Mouse (Mus musculus) activated CD4-positive, CD25-positive, alpha-beta regulatory T cell, adult 4 months (primary cell): Measurements from ENCODE around the gene Sumo3. TPM values are rescaled to one million over a fixed set of nuclear protein-coding genes. Genes with fewer than 3 reads are reported as not detected.

Experiments
- ATAC-seq: one replicate; pipeline ENCODE4 v1.8.0; 2017
- polyA plus RNA-seq, 2 experiments: library from polyadenylated mRNA; unstranded; fragments of 100-300 nt; shearing (Covaris generic); gene quantifications; one replicate each; pipeline ENCODE4 v1.2.1; 2017

Sumo3 gene
- polyA plus RNA-seq, 2 experiments from 2014 or later, result 75.5 to 83.8 TPM

DNA sequence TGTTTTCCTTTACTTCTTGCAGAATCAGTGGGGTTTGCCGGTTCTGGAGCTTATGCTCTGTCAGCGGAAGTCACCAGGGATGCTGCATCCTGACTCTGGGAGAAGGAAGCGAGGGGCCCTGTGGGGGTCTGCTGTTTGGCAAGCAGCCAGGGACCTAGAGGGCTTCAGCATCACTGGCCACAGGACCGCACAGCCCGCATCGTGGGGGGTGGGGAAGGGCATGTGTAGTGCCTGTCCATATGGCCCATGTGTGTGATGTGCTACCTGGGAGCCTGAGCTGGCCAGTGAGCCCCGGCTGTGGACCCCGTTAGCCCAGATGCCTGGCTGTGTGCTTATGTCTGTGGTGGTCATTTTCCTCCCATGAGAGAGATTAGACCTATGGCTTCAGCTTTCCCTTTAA, 16.1 kb upstream of the Sumo3 start:
- ATAC-seq, result no peak

DNA sequence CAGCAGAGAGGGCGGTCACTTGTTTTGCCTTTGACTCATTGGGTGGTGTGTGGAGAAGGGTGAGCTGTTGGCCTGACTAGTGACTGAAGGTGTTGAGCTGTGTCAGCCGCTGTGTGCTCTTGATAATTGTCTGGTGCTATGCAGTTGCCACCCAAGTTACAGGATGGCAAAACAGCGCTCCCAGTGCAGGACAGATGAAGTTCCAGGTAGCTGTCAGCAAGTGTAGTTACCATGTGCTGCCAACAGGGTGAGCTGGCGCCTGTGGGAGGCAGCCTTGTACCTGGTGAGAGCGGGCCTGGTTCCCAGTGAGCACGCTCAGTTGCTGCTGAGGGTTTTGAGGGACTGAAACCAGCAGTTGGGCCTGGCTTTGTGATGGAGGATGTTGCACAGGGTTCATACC, 15.1 kb upstream of the Sumo3 start:
- ATAC-seq, result peak; percentile 98

DNA sequence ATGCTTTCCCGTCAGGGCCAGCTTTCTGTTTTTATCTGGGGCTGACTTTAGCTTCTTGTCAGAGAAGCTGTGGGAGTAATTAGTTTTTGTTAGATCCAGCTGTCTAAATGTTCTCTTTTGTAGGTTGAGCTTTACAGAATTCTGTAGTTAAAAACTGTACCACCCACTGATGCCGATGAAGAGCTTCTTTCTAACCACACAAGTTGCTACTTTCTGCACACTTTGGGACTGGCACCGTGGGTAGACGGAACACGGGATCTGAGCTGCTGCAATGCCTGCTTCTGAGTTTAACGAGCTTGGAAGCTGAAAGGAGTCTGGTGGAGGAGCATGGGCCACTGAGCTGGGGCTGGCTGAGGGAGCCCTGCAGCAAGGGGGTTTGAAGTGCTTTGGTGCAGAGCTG, 14.4 kb upstream of the Sumo3 start:
- ATAC-seq, result no peak

DNA sequence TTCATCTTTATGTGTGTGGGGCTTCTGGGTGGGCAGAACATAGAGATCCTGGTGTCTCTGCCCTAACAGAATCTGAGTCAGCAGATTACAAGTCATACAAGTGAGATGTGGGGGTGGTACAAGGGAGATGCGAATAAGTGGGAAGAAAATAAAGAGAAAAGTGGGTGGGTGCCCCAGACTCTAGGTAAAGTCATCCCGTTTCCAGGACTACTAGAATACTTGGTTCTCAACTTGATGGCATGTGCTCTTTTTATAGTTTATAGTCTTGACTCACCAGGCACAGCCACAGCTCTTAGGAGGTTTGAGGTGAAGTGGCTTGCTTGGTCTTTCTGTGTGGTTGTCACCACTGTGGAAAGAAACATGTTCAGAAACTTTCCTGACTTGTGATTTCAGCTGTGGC, 9.8 kb upstream of the Sumo3 start:
- no peak for ATAC-seq

DNA sequence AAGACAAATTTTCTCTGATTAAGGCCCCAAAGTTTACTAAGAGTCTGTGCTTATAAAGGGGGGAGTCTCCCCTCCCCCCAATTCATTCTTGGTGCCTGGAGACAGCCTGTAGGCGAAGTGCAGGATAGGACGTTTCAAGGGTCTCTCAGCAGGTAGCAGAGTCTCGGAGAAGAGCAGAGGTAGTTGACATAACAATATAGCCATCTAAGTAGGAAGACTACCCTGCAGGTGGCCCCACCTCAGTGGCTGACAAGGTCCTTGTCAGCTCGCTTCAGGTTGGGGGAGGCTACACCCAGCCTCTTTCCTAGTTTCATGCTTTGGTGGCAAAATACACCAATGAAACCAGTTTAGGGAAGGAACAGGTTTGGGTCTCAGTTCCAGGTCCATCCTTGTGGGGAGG, 2.9 kb upstream of the Sumo3 start:
- ATAC-seq, result no peak

DNA sequence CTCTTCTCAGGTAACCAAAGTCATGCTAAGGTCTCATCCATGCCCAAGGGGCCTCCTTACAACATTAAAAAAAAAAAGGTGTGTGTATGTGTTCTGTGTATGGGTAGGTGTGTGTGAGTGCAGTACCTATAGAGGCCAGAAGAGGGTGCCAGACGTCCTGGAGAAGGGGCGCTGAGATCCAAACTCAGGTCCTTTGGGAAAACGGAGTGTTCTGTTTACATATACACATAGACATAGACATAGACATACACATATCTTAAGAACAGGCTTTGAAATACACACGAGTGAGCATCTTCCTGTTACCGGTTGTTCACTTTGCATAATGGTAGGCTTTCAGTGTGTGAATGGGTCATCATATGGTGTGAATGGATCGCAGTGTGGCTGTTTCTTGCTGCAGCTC, 1.8 kb upstream of the Sumo3 start:
- no peak for ATAC-seq

DNA sequence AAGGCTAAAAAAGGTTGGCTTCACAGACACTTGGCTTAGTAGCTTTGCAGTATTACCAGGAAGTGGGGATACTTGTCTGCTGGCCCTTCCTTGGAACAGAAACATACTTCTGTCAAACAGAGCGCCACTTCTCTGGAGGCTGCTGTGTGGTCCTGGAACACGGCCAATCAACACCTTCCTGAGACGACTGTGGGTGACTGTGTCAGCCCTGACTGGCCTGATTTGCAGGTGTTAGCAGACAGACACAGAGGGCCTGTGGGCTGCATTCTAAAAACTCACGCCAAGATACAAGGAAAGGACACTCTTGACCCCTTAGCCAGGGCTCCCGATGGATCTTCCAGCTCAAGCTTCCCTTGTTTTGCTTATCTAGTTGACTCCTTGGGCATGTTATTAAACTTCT, 939 bp upstream of the Sumo3 start:
- ATAC-seq, result no peak

DNA sequence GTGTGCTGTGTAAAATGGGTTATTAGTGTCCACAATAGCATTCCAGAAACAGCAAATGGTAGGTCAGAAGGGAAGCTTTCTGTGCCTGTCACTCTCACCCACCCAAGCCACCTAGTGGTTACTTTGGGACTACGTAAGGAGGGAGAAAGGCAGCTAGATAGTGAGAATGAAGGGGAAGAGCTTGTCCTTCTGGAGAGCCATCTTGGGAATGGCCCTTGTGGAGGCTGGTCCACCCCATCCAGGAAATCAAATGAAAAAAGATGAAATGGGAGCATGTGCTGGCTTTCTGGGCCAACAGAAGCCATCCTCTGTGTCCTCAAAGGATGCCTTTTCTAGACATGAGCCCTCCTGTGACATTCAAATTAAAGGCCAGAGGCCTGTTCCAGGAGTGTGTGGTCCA, 529 bp upstream of the Sumo3 start:
- no peak for ATAC-seq

DNA sequence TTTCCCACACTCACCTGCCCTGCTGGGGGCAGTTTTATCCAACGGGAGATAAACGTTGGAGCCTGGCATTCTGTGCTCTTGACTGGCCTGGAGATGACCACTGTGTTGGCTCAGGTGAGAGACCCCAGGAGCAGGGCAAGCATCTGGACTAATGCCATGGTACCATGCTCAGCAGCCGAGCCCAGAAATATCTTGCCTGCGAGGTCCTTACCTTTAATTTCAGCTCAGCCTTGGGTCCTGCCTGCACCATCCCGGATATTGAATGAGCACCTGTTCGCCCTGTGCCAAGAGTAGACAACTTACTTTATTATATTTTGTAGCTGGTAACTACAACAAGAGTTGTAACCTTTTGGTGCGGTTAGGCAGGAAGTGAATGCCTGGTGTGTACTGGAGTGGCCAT, 958 bp downstream of the Sumo3 start:
- ATAC-seq, result peak; percentile 70

DNA sequence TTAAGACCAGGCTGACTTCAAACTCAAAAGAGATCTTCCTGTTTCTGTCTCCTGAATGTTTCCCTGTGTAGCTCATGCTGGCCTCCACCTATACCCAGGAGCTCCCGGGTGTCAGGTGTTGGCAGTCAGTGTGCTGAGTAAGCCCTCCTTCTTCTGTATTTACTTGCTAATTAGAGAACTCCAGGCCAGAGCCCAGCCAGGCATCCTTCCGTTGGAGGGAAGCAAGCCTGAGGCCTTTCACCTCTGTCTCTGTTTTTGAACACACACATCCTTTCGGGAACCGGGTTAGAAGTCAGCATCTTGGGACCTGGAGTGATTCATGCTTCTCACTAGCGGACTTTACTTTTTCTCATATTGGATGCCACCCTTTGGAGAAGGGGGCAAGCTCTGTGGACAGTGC, 1.5 kb downstream of the Sumo3 start:
- no peak for ATAC-seq

DNA sequence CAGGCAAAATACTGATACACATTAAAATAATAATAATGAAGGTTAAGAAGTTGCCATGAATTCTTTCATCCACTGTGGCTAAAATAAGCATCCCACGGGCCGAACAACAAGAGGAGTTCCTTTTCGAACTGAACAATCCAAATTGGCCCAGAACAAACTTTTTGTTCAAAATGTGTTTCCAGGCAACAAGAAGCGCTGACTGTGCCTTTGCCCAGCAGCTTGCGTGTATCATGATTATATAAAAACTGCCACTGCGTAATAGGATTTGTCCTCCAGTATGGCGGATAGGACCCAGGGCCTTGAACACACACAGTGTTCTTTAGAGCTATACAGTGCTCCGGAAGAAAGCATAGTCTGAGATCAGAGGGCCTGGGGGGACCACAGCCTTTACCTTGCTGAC, 2.7 kb downstream of the Sumo3 start:
- no peak for ATAC-seq

DNA sequence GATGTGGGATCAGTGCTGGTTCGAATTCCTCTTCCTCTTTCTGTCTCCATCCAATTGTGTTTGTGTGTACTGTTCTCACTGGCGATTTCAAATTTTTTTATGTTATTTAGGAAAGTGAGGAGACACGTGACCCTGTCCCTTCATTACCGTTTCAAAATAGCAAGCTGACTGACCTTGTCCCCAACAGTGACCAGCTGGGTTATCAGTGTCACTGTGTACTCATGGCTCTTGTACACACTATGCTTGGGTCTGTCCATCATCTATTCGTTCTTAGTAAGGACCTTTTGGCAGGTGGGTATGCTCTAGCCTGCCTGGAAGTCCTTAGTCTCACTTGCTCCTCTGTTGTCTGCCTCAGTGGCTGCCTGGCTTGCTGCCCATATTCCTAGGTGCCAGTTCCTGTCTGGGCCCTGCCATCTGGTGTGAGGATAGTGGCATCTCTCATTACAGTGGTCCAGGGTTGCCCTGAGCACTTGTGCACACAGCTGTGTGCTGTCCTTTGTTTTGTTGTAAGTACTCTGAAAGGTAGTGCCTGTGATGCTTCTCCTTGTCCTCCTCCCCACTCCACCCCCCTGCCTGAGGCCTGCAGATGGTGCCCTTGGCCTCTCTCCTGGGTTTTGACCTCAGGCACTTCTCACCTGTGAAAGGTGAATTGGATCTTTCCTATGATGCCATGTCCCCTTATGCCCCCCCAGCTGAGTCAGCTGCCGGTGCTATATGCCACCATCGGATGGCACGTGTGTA, 4.5 kb downstream of the Sumo3 start:
- ATAC-seq, result no peak

DNA sequence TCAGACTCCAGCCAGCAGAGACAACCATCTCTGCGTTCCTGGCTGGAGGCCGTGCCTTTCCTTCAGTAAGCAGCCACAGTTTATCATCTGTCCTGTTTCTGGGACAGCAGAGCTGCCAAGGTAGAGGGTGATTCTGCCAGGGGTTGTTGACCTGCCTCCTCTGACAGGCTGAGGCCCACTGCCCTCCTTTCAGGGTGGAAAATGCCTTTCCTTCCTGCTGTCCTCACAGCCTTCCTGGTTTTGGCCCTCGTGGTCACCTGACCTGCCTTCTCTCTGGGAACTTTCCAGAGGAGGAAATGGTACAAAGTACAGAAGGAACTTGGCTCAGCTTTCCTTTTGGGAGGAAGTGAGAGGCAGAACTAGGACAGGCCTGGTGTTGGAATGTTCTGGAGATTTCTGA, 7.5 kb downstream of the Sumo3 start:
- ATAC-seq, result no peak

DNA sequence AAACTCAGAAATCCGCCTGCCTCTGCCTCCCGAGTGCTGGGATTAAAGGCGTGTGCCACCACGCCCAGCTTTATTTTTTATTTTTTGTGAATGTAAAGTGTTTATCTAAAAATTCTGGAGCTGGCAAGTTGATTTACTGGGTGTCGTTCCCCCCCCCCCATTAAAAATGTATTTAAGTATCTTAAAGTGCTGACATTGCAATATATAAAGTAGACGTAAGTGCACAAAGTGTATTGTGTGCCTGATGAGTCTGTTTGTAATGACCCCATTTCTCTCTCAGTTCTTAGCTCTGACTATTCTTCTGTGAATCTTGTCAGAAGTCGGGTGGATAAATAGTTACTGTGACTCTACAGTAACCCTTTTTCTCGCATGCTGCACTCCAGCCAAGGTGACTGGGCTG, 9.8 kb downstream of the Sumo3 start:
- no peak for ATAC-seq

DNA sequence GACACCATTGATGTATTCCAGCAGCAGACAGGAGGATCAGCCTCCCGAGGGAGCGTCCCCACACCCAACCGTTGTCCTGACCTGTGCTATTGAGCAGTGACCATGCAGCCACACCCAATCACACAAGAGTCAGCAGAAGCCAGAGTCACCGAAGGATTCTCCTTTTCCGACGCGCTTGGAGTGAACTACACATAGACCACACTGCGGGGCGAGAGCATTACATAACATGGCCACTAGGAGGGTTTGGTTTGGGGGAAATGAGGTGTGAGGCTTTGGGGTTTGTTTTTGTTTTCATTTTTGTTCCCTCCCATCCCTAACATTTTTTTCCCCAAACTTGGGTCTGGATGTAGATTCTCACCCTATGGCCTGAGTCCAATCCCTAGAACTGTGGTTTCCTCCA, 10.3 kb downstream of the Sumo3 start:
- ATAC-seq, result no peak

DNA sequence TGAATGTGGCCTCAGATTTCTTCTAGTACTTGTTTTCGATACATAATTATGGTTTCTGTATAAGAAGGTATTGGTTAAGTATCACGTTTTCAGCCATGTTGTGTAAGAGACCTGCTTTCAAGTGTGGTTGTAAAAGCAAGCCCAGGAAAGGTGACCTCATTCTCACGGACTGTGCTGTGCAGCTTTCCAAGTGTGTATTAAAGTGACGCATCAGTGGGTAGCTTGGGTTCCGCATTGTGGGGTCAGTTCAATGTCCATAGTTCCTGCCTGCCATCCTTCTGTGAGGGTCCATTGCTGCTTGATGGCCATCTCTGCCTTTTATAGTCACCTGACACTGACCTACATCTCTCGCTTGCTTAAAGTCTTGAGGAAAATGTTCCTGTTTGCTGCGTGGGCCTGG, 11.0 kb downstream of the Sumo3 start:
- ATAC-seq, result no peak

DNA sequence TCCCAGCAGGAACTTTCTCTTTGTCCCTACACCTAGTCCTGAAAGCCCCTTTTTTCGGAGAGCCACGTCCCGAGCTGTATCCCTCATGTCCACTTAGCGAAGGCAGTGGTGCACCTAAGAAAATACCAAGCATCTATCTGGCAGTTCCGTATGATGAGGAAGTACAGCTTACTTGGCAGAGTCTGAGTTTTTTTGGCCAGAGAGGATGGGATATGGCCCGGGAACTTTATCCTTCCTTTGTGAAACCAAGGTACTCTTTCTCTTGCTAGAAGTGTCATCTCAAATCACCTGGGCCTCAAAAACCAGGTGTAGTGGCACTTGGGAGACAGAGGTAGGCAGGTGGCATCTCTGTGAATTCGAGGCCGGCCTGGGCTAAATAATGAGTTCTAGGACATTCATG, 15.6 kb downstream of the Sumo3 start:
- ATAC-seq, result no peak

DNA sequence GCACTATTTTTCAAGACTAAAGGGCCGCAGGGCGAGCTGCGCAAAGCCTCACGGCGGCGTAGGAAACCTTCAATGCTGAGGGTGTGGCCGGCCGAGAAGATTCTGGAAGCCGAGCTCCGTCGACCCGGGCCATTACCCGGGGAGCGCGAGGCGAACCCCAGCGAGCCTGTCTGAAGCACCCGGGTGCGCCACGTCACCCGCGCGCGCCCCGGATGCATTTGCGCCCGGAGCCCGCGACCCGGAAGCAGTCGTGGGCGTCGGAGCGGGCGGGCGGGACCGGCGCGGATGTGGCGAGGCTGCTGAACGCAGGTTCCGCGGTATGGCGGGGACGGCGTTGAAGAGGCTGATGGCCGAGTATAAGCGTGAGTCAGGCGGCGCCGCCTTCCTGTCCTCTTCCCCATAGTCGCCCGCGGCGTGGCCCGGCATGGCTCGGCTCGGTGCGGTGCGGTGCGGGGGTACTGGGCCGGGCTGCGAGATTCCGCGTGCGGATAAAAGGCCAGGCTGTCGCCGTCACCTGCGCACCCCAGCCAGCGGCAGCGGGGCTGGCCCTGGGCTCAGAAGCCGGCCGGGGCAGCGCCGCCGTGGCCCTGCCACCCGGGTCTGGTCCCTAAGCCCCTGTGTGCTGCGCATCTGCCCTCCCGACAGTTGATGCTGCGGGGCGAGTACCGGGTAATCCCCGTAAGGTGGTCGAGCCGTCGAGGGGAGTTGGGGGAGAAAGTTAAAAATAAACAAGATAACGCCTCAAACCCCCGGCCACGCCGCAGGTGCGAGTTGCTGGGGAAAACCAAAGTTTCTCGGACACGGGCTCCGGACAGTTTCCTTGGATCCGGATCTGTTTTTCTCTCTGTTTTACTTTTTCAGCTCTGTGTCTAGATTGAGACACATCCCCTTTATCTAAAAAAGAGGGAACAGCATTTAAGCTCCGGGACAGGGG, 16.4 kb downstream of the Sumo3 start, which contains the start of gene Ube2g2:
Gene Ube2g2 (plus strand): TSS at position 221 of the 934 bp plus-strand sequence.
- ATAC-seq, result peak; percentile 86

DNA sequence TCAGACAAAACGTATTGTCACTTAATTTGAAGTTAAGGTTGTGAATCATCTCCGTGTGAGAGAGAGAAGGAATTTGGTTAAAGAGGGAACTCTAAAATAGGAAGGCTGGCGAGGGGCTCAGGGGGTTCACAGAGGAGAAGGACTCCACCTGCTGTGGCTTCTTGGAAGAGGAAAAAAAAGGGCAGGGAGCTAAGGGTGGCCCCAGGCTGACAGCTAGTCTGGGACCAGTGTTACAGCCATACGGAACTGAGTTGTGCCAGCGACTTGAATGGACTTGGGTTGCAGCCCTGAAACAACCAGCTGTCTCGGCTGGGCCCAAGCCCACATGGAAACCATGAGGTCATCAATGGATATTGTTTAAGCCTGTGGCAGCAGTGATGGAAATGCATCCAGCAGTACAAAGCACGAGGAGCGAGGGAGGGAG, 17.2 kb downstream of the Sumo3 start:
- no peak for ATAC-seq

DNA sequence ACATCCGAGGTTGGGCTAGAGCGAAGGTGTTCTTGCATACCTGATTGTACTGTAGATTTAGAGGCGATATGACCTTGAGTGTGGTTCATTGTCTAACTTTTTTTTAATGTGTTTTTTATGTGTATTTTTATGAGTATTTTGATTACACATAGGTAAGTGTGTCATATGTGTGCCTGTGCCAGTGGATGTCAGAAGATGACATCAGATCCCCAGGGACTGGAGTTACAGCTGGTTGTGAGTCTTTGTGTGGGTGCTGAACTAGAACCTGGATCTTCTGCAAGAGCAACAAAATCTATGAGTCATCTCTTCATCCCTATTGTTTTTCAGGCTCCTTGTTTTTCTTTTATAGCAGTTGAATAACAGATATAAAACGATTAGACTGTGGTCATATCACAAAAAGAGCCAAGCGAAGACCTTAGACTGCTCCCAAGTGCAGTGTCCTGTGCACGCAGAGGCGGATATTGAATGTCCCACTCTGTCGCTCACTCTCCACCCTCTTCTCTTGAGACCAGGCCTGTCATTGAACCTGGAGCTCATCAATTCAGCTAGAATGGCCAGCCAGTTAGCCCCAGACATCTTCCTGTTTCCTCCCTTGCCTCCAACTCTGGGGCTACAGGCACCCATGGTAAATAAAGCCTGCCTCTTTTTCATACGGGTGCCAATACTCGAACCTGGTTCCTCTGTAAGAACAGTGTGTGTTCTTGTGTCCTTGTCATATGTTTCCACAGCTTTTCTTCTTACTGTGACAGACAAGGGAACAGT, 17.9 kb downstream of the Sumo3 start:
- ATAC-seq, result no peak

DNA sequence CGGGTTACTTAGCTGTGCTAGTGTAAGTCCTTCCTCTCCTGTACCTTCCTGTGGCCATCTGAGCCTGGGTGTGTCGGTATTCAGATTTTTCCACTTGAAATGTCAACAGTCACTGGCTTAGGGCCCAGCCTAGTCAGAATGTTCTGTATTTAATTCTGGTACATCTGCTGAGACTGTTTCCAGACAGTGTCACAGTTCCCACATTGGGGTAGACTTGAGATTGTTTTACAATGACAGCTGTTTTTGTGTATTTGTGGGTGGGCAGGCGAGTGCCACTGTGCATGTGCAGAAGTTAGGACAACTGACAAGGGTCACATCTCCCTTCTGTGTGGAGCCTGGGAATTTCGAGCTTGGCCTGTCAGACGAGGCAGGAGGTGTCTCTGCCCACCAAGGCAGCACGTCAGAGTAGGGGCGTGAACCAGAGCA, 18.7 kb downstream of the Sumo3 start:
- ATAC-seq, result no peak

DNA sequence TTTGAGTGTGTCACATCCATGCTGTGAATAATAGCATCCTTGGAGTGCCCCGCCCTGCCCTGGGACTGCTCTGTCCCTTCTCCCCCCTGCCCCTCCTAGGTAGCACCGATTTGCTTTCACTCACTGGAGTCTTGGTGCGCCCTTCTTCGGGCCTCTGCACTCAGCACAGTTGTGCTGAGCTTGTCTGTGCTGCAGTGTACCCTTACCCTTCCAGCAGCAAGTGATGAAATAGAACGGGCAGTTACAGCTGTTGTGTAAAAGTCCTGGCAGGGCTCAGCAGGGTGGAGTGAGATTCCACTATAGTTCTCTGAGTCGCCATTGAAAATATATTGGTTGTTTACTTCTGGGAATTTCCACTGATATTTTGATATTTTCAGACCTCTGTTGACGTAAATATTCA, 20.1 kb downstream of the Sumo3 start:
- ATAC-seq, result no peak

DNA sequence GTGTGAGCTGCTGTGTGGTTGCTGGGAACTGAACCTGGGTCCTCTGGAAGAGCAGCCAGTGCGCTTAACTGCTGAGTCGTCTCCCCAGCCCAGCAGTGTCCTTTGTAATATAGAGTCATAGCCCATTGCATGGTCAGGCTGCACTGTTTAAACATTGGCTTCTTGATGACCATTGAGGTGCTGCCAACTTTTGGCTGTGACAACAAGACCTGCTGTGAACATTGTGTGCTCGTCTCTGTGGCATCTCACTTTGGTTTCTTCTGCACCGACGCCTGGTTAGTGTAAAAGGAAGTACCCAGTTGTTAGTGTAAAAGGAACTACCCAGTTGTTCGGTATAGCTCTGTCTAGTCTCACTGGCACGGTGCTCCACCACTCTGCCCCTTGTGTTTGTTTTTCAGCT, 20.7 kb downstream of the Sumo3 start:
- ATAC-seq, result no peak
